8 mouse cellular contexts compared by ENCODE assay signal in genomic region chr17:35165451-35166155, GRCm38 (mm10). TPM values are rescaled to one million over a fixed set of nuclear protein-coding genes. Genes with fewer than 3 reads are reported as not detected.
DNase-seq lines count a peak whose midpoint lies in the region; ATAC-seq and TF ChIP-seq lines count a peak whose summit lies in the region.

No protein-coding gene starts in this region.

- TF ChIP-seq CTCF in lung, postnatal 0 days (IDR thresholded peaks at IDR 0.05): no peak

- peak overlapping the region; percentile 46 for H3K4me2 ChIP-seq in lung, postnatal 0 days (replicated peaks; ENCODE audit: low read depth, low read length)
- H3K4me2 ChIP-seq in stomach, embryonic 15.5 days: peak overlapping the region; percentile 56

- WGBS in lung, postnatal 0 days: 14% methylated on average over 12 of the region's 12 CpGs
- 32% methylated on average over 12 of the region's 12 CpGs for WGBS in limb, embryonic 10.5 days
- WGBS in stomach, embryonic 15.5 days: 17% methylated on average over 12 of the region's 12 CpGs

- H3K9ac ChIP-seq in lung, postnatal 0 days (replicated peaks; ENCODE audit: low read depth): peak overlapping the region; percentile 34; the same call in 1 of the 2 replicates
- H3K9ac ChIP-seq in stomach, embryonic 15.5 days: 0 out of 2 replicates have a peak overlapping the region, but pooled peaks have one; percentile 17

- no peaks in the 10 kb centered on the region for H3K9me3 ChIP-seq in lung, postnatal 0 days (ENCODE audit: low read length)
- H3K9me3 ChIP-seq in limb, embryonic 10.5 days (replicated peaks): no peaks in the 10 kb centered on the region
- H3K9me3 ChIP-seq in stomach, embryonic 15.5 days: no peaks in the 10 kb centered on the region

- no peaks in the 10 kb centered on the region for H3K27me3 ChIP-seq in lung, postnatal 0 days (replicated peaks; ENCODE audit: insufficient read depth, low read length)
- no peaks in the 10 kb centered on the region for H3K27me3 ChIP-seq in limb, embryonic 10.5 days (ENCODE audit: low read depth, poor library complexity, severe bottlenecking)
- H3K27me3 ChIP-seq in stomach, embryonic 15.5 days (replicated peaks): no peaks in the 10 kb centered on the region

- H3K36me3 ChIP-seq in lung, postnatal 0 days (ENCODE audit: insufficient read depth, low read length): peaks cover 12% of the 10 kb centered on the region
- H3K36me3 ChIP-seq in limb, embryonic 10.5 days: peaks cover 24% of the 10 kb centered on the region
- H3K36me3 ChIP-seq in stomach, embryonic 15.5 days: peaks cover 15% of the 10 kb centered on the region

- TF ChIP-seq EP300 in lung, postnatal 0 days (IDR thresholded peaks at IDR 0.05): no peak; the same call in 1 of the 2 replicates

- peaks cover 12% of the 10 kb centered on the region for H3K4me1 ChIP-seq in lung, postnatal 0 days (ENCODE audit: insufficient read depth, low read depth, low read length)
- peaks cover 32% of the 10 kb centered on the region for H3K4me1 ChIP-seq in limb, embryonic 10.5 days
- peaks cover 16% of the 10 kb centered on the region for H3K4me1 ChIP-seq in stomach, embryonic 15.5 days

- peak overlapping the region; percentile 96 for H3K27ac ChIP-seq in lung, postnatal 0 days (ENCODE audit: low read length)
- peak overlapping the region; percentile 99 for H3K27ac ChIP-seq in limb, embryonic 10.5 days
- H3K27ac ChIP-seq in stomach, embryonic 15.5 days: peak overlapping the region; percentile 100

- DNase-seq in cerebellum, adult 8-10 months: peak; percentile 32
- no peak for DNase-seq in cerebellum, postnatal 36 days
- DNase-seq in lung, postnatal 0 days (ENCODE audit: low spot score): no peak
- DNase-seq in lung, postnatal 10 days: no peak
- DNase-seq in limb, embryonic 10.5 days (ENCODE audit: low spot score): no peak
- DNase-seq in c-Kit-positive CD71-positive TER-119-positive erythroid progenitor cells, embryonic 14.5 days (ENCODE audit: low spot score): no peak
- DNase-seq in urinary bladder, postnatal 4 days (ENCODE audit: low spot score in 2 of 2): no peak

- peak; percentile 82; the same call in 1 of the 2 replicates for ATAC-seq in lung, postnatal 0 days
- ATAC-seq in stomach, embryonic 15.5 days (ENCODE audit: insufficient read depth, low FRiP score, low read depth): no peak

- peak overlapping the region; percentile 97 for H3K4me3 ChIP-seq in lung, postnatal 0 days (ENCODE audit: low read depth, low read length)
- peak overlapping the region; percentile 98 for H3K4me3 ChIP-seq in limb, embryonic 10.5 days
- H3K4me3 ChIP-seq in stomach, embryonic 15.5 days (replicated peaks): peak overlapping the region; percentile 100

RNA-seq across cellular contexts. Expression of gene Prrc2a, which starts 0.9 kb away (rescaled TPM):
- 74.1 and 86.0 TPM in 2 replicates for polyA plus RNA-seq in lung, postnatal 0 days (2015; fragmentation: Nextera tagmentation; extraction: Ambion mirVana)
- polyA plus RNA-seq in limb, embryonic 10.5 days (2016; fragmentation: Nextera tagmentation; extraction: Ambion mirVana): 213 and 229 TPM in 2 replicates
- 148 and 172 TPM in 2 replicates for polyA plus RNA-seq in stomach, embryonic 15.5 days (2015; fragmentation: Nextera tagmentation; extraction: Ambion mirVana)

RNA-seq across cellular contexts. Expression of gene Aif1, which starts 10.3 kb away (rescaled TPM):
- 9.9 and 10.3 TPM in 2 replicates for polyA plus RNA-seq in lung, postnatal 0 days (2015; fragmentation: Nextera tagmentation; extraction: Ambion mirVana)
- 1.5 and 1.8 TPM in 2 replicates for polyA plus RNA-seq in limb, embryonic 10.5 days (2016; fragmentation: Nextera tagmentation; extraction: Ambion mirVana)
- 18.7 and 21.9 TPM in 2 replicates for polyA plus RNA-seq in stomach, embryonic 15.5 days (2015; fragmentation: Nextera tagmentation; extraction: Ambion mirVana)

RNA-seq across cellular contexts. Expression of gene Lst1, which starts 22.6 kb away (rescaled TPM):
- polyA plus RNA-seq in lung, postnatal 0 days (2015; fragmentation: Nextera tagmentation; extraction: Ambion mirVana): 24.8 and 27.5 TPM in 2 replicates
- polyA plus RNA-seq in limb, embryonic 10.5 days (2016; fragmentation: Nextera tagmentation; extraction: Ambion mirVana): 1.6 and 2.0 TPM in 2 replicates
- polyA plus RNA-seq in stomach, embryonic 15.5 days (2015; fragmentation: Nextera tagmentation; extraction: Ambion mirVana): 23.7 and 25.1 TPM in 2 replicates

RNA-seq across cellular contexts. Expression of gene Ltb, which starts 28.6 kb away (rescaled TPM):
- 2.3 and 3.0 TPM in 2 replicates for polyA plus RNA-seq in lung, postnatal 0 days (2015; fragmentation: Nextera tagmentation; extraction: Ambion mirVana)
- 0.38 and 0.45 TPM in 2 replicates for polyA plus RNA-seq in limb, embryonic 10.5 days (2016; fragmentation: Nextera tagmentation; extraction: Ambion mirVana)
- polyA plus RNA-seq in stomach, embryonic 15.5 days (2015; fragmentation: Nextera tagmentation; extraction: Ambion mirVana): 3.7 and 5.5 TPM in 2 replicates

RNA-seq across cellular contexts. Expression of gene Bag6, which starts 30.6 kb away (rescaled TPM):
- 34.8 and 35.8 TPM in 2 replicates for polyA plus RNA-seq in lung, postnatal 0 days (2015; fragmentation: Nextera tagmentation; extraction: Ambion mirVana)
- polyA plus RNA-seq in limb, embryonic 10.5 days (2016; fragmentation: Nextera tagmentation; extraction: Ambion mirVana): 74.2 and 74.7 TPM in 2 replicates
- 42.2 and 48.0 TPM in 2 replicates for polyA plus RNA-seq in stomach, embryonic 15.5 days (2015; fragmentation: Nextera tagmentation; extraction: Ambion mirVana)
